Mouse (Mus musculus) layer of hippocampus, postnatal 36 days (tissue): ENCODE measurements around the gene Dmrtc2. TPM values are rescaled to one million over a fixed set of nuclear protein-coding genes. Genes with fewer than 3 reads are reported as not detected.

Experiments used
- DNase-seq, 2 experiments: peaks; one replicate each; pipeline ENCODE4 v3.0.0; 2022
- total RNA-seq, 2 experiments: library from RNA; stranded (reverse); gene quantifications; 2 replicates each; pipeline ENCODE4 v1.2.3; 2021

Gene Dmrtc2
- total RNA-seq, 2 experiments from 2014 or later: not detected

DNA sequence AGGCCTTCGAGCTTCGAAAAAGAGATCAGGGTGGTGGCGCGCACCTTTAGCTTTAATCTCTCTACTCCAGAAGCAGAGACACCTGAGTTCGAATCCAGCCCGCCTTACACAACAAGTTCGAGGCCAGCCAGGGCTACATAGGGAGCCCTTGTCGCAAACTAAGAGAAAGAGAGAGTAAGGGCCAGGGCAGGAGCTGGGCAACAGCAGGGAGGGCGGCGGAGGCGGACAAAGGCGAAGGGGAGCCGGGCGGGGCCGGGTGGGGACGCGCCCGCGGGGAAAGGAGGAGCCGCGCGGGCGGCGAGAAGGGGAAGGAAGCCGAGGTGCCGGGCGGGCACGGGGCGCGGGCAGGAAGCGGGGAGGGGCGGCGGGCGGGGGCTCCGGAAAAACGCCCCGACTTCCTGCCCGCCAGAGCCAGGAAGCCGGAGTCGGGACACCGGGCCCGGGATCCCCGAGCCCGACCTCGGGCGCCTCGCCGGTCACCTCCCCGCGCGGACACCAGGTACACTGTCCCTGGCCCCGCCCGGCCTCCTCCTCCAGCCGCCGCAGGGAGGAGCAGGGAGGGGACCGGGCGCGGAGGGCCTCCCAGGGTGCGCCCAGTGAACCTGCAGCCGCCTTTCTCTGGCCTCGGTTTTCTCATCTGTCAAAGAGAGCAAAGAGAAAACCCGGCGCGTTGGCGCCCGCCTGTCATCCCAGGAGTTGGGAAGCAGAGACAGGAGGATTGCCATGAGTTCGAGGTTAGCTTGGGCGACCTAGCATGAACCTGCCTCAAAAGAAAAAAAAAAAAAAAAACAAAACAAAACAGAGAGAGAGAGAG, 33.0 kb downstream of the Dmrtc2 start, which contains the start of gene Arhgef1:
Gene Arhgef1 (plus strand): TSS at position 283 of the 814 bp plus-strand sequence.
- peak; percentile 26 to 37 for DNase-seq

- no peak for DNase-seq
These were observed 33.6 kb downstream of the Dmrtc2 start for GRCm38 (mm10) chr7:24903444-24903825.

- DNase-seq: peak; percentile 96 to 98
These were observed 34.2 kb downstream of the Dmrtc2 start for GRCm38 (mm10) chr7:24904070-24904483.

GRCm38 (mm10) chr7:24904936-24905335, 35.1 kb downstream of the Dmrtc2 start:
- DNase-seq: no peak

DNA sequence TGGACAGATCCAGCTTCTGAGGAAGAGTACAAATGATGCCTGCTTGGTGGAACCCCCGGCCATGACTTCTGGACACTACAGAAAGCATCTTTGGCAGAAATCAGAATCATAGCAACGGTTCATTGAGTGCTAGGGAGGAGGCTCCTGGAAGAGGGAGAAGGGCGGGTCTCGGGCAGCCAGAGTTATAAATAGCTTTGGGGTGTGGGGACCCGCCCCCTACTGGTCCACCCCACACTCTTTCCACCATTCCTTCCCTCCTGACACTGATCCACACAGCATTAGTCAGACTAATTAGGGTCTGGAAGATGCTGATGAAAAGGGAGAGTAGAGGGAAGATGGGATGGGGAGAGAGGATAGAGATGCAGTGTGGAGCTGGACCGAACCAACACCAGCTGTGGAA, 36.7 kb downstream of the Dmrtc2 start:
- DNase-seq: no peak

- no peak for DNase-seq
These were observed 37.4 kb downstream of the Dmrtc2 start for GRCm38 (mm10) chr7:24907211-24907748.

GRCm38 (mm10) chr7:24912480-24912879, 42.6 kb downstream of the Dmrtc2 start:
- DNase-seq: no peak

DNA sequence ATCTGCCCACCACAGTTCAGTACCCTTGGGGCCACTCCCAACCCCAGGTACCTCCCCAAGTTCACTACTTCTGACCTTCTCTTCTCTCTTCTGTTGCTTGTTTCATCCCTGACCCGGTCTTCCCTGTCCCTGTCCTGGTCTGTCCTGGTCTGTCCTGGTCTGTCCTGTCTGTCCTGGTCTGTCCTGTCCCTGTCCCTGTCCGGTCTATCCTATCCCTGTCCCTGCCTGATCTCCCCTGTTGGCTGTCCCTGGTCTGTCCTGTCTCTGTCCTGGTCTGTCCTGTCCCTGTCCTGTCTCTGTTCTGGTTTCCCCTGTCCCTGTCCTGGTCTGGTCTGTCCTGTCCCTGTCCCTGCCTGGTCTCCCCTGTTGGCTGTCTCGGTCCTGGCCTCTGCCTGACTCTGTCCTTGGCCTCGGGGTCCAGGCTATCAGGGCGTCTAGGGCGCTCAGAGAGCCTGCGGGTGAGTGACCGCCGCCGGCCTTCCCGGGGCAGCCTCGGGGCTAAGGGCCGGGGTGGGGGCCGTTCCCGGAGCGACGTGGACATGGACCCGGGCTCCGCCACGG, 49.0 kb downstream of the Dmrtc2 start:
- DNase-seq: no peak

DNA sequence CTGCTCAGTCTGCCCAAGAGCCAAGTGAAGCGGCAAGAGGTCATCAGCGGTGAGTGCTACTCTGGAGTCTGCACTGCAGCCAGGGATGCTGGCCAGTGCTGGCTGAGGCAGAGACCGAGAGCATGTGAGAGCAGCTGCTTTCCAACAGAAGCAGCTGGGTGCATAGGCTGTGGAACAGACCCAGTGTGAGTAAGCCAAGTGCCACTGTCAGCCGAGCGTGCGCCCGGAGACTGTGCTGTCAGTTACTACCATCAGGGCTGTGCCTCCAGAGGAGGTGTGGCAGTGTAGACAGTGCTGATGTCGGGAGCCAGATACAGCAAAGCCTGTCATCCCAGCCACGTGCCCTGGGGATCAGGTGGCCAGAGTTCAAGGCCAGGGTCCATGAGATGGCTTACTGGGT, 49.9 kb downstream of the Dmrtc2 start:
- peak; percentile 59 to 61 for DNase-seq

Other genes with a start within 250 kb of the Dmrtc2 start
- under 1 TPM; 0.40 to 0.68 TPM for gene Lypd3, start 233.5 kb upstream of the Dmrtc2 start, total RNA-seq
- gene Tex101, start 193.4 kb upstream of the Dmrtc2 start, total RNA-seq: not detected
- not detected for gene BC049730, start 160.8 kb upstream of the Dmrtc2 start, total RNA-seq
- gene Gm4763, start 143.1 kb upstream of the Dmrtc2 start, total RNA-seq: not detected
- gene Cd177, start 109.7 kb upstream of the Dmrtc2 start, total RNA-seq: not detected
- gene Ceacam10, start 92.9 kb upstream of the Dmrtc2 start, total RNA-seq: not detected
- not detected for gene Gm9844, start 7.8 kb upstream of the Dmrtc2 start, total RNA-seq
- not detected for gene Lypd4, start 116 bp upstream of the Dmrtc2 start, total RNA-seq
- gene Rps19, start 14.3 kb downstream of the Dmrtc2 start, total RNA-seq: 100 to 1,000 TPM; 490 to 494 TPM
- gene Cd79a, start 27.3 kb downstream of the Dmrtc2 start, total RNA-seq: under 1 TPM in 1 of 2 experiments, not detected in 1; 0.43 TPM
- gene Arhgef1, start 32.9 kb downstream of the Dmrtc2 start, total RNA-seq: 10 to 100 TPM; 81.1 to 86.9 TPM
- not detected for gene Gm4881, start 74.4 kb downstream of the Dmrtc2 start, total RNA-seq
- gene Rabac1, start 102.7 kb downstream of the Dmrtc2 start, total RNA-seq: 100 to 1,000 TPM; 267 to 288 TPM
- 1,000 to 10,000 TPM; 2,432 to 2,476 TPM for gene Atp1a3, start 135.9 kb downstream of the Dmrtc2 start, total RNA-seq
- 100 to 1,000 TPM; 234 to 242 TPM for gene Grik5, start 202.3 kb downstream of the Dmrtc2 start, total RNA-seq
- gene Zfp574, start 202.5 kb downstream of the Dmrtc2 start, total RNA-seq: 10 to 100 TPM; 28.4 to 30.0 TPM